In genomic region chr19:22303952-22304655, GRCm38 (mm10) we compare ENCODE assay signal across 8 mouse cellular contexts.
A peak's percentile ranks its signal among the peaks of the same experiment; 100 is the strongest.
DNase-seq lines count a peak whose midpoint lies in the region; ATAC-seq and TF ChIP-seq lines count a peak whose summit lies in the region.

No protein-coding gene starts in this region.

- H3K36me3 ChIP-seq in E14TG2a.4 (ENCODE audit: insufficient read depth, low read length), result no peaks in the 10 kb centered on the region
- no peaks in the 10 kb centered on the region for H3K36me3 ChIP-seq in forebrain, embryonic 16.5 days (ENCODE audit: control insufficient read depth, insufficient read depth)
- no peaks in the 10 kb centered on the region for H3K36me3 ChIP-seq in liver, embryonic 14.5 days (replicated peaks; ENCODE audit: control insufficient read depth, insufficient read depth, low read depth)
- H3K36me3 ChIP-seq in neural tube, embryonic 12.5 days, result no peaks in the 10 kb centered on the region

- H3K9me3 ChIP-seq in E14TG2a.4 (ENCODE audit: low read length), result no peaks in the 10 kb centered on the region
- no peaks in the 10 kb centered on the region for H3K9me3 ChIP-seq in forebrain, embryonic 16.5 days (ENCODE audit: control insufficient read depth, low read length)
- H3K9me3 ChIP-seq in liver, embryonic 14.5 days (ENCODE audit: control insufficient read depth, low read length), result no peaks in the 10 kb centered on the region
- H3K9me3 ChIP-seq in neural tube, embryonic 12.5 days, result no peaks in the 10 kb centered on the region

- 1% methylated on average over 16 of the region's 18 CpGs for WGBS in forebrain, embryonic 16.5 days
- WGBS in liver, embryonic 14.5 days (ENCODE audit: insufficient replicate concordance), result 9% methylated on average over 16 of the region's 18 CpGs
- 3% methylated on average over 18 of the region's 18 CpGs for WGBS in neural tube, embryonic 12.5 days

- H3K27ac ChIP-seq in forebrain, embryonic 16.5 days (ENCODE audit: low read length), result peak overlapping the region; percentile 33; the same call in 1 of the 2 replicates
- H3K27ac ChIP-seq in liver, embryonic 14.5 days, result no peak overlapping the region
- no peak overlapping the region for H3K27ac ChIP-seq in neural tube, embryonic 12.5 days

- H3K27me3 ChIP-seq in E14TG2a.4 (ENCODE audit: insufficient read depth, low read length), result no peaks in the 10 kb centered on the region
- H3K27me3 ChIP-seq in forebrain, embryonic 16.5 days (replicated peaks; ENCODE audit: control insufficient read depth, insufficient read depth, low read length), result no peaks in the 10 kb centered on the region
- no peaks in the 10 kb centered on the region for H3K27me3 ChIP-seq in liver, embryonic 14.5 days (ENCODE audit: control insufficient read depth, insufficient read depth, low read length)
- H3K27me3 ChIP-seq in neural tube, embryonic 12.5 days (replicated peaks), result no peaks in the 10 kb centered on the region

- H3K4me3 ChIP-seq in E14TG2a.4 (replicated peaks; ENCODE audit: low read length), result no peak overlapping the region
- peak overlapping the region; percentile 35 for H3K4me3 ChIP-seq in forebrain, embryonic 16.5 days (replicated peaks; ENCODE audit: low read length)
- no peak overlapping the region for H3K4me3 ChIP-seq in liver, embryonic 14.5 days (ENCODE audit: insufficient read depth in 1 of 2, low read depth in 2 of 2, low read length in 2 of 2)
- 0 out of 2 replicates have a peak overlapping the region, but pooled peaks have one; percentile 20 for H3K4me3 ChIP-seq in neural tube, embryonic 12.5 days

- DNase-seq in heart, postnatal 14 days, result peak; percentile 75 to 89
- DNase-seq in kidney, postnatal 4 days, result peak; percentile 88 to 90
- DNase-seq in liver, embryonic 14.5 days (ENCODE audit: low read depth in 3 of 3, low spot score in 3 of 3), result peak; percentile 28 to 37 (median 36)
- peak; percentile 67 for DNase-seq in telencephalon, adult 2 months (ENCODE audit: low read depth, low spot score)

- no peak for TF ChIP-seq EP300 in liver, embryonic 14.5 days (IDR thresholded peaks at IDR 0.05; ENCODE audit: low read depth)

- peak; percentile 22; the same call in 1 of the 2 replicates for TF ChIP-seq CTCF in E14TG2a.4 (conservative IDR thresholded peaks at IDR 0.05; ENCODE audit: low read length)
- peak; percentile 38; the same call in 1 of the 2 replicates for TF ChIP-seq CTCF in liver, embryonic 14.5 days (IDR thresholded peaks at IDR 0.05; ENCODE audit: low read depth)

- H3K4me2 ChIP-seq in forebrain, embryonic 16.5 days (ENCODE audit: low read length), result peak overlapping the region; percentile 60
- peak overlapping the region; percentile 2; the same call in 1 of the 2 replicates for H3K4me2 ChIP-seq in liver, embryonic 14.5 days (ENCODE audit: low read depth)
- H3K4me2 ChIP-seq in neural tube, embryonic 12.5 days (replicated peaks), result peak overlapping the region; percentile 59

- H3K4me1 ChIP-seq in E14TG2a.4 (replicated peaks; ENCODE audit: low read depth, low read length), result peaks cover 15% of the 10 kb centered on the region
- peaks cover 11% of the 10 kb centered on the region for H3K4me1 ChIP-seq in forebrain, embryonic 16.5 days (replicated peaks; ENCODE audit: control insufficient read depth, insufficient read depth, low read length)
- H3K4me1 ChIP-seq in liver, embryonic 14.5 days (replicated peaks; ENCODE audit: control insufficient read depth in 2 of 2, insufficient read depth in 2 of 2, low read length in 1 of 2), result no peaks in the 10 kb centered on the region
- H3K4me1 ChIP-seq in neural tube, embryonic 12.5 days, result peaks cover 12% of the 10 kb centered on the region

- 0 out of 2 replicates have a peak, but pooled peaks have one; percentile 33 for ATAC-seq in cerebellum, adult (ENCODE audit: insufficient number of reproducible peaks, low FRiP score, low TSS enrichment)
- peak; percentile 88 for ATAC-seq in forebrain, embryonic 16.5 days
- ATAC-seq in liver, embryonic 14.5 days (ENCODE audit: insufficient read depth), result no peak
- peak; percentile 77 for ATAC-seq in neural tube, embryonic 12.5 days (ENCODE audit: low FRiP score, low read depth)

- H3K9ac ChIP-seq in forebrain, embryonic 16.5 days (replicated peaks; ENCODE audit: low read depth, low read length), result peak overlapping the region; percentile 39
- no peak overlapping the region for H3K9ac ChIP-seq in liver, embryonic 14.5 days (replicated peaks)
- H3K9ac ChIP-seq in neural tube, embryonic 12.5 days, result no peak overlapping the region

- intact Hi-C loops in heart, postnatal 14 days (cut with DNase I), result loop anchor here (2.0 to 10.0 kb wide), 4 partner anchors 479 to 732 kb away; partner anchors contain the start of gene Cemip2

Comparison
In these comparisons a context has a peak if more than half of its experiments do, and no peak if none do; other contexts are left out.
1. H3K4me3 ChIP-seq: peak in forebrain, embryonic 16.5 days (single experiment) and neural tube, embryonic 12.5 days (single experiment); none in E14TG2a.4 (single experiment) and liver, embryonic 14.5 days (0 of 2).
2. H3K4me2 ChIP-seq: peak in every context shown above with its lines; median percentile 60 in forebrain, embryonic 16.5 days; 59 in neural tube, embryonic 12.5 days; 2 in liver, embryonic 14.5 days.
3. DNase-seq: peak in every context shown above with its lines; median percentile 89 in kidney, postnatal 4 days; 82 in heart, postnatal 14 days; 67 in telencephalon, adult 2 months; 36 in liver, embryonic 14.5 days.